Mouse (Mus musculus) intestine, postnatal 0 days (tissue): Measurements from ENCODE around the gene Rwdd3. TPM values are rescaled to one million over a fixed set of nuclear protein-coding genes. Genes with fewer than 3 reads are reported as not detected.

ENCODE experiments used
- ATAC-seq: fragments of 200-750 bp; cut with Nextera tagmentation; 2 replicates; pipeline ENCODE4 v1.8.0; 2017; ENCODE audit warnings: mild to moderate bottlenecking, moderate TSS enrichment, moderate library complexity
- H3K27ac ChIP-seq: fragments of 300-500 bp; sonication (generic); 2 replicates; pipeline ENCODE4 v1.5.1; 2014; ENCODE audit warnings: mild to moderate bottlenecking, low read depth, low read length, moderate library complexity
- H3K27me3 ChIP-seq: fragments of 300-500 bp; sonication (generic); replicated peaks from 2 replicates; pipeline ENCODE4 v1.6.1; 2014; ENCODE audit warnings: low read length, mixed read lengths; ENCODE audit not compliant: control insufficient read depth, insufficient read depth
- H3K36me3 ChIP-seq: fragments of 300-500 bp; sonication (generic); 2 replicates; pipeline ENCODE4 v1.6.1; 2014; ENCODE audit warnings: mild to moderate bottlenecking, moderate library complexity; ENCODE audit not compliant: control insufficient read depth, insufficient read depth
- H3K4me1 ChIP-seq: fragments of 300-500 bp; sonication (generic); replicated peaks from 2 replicates; pipeline ENCODE4 v1.6.1; 2014; ENCODE audit warnings: antibody characterized with exemption, low read length, mixed read lengths; ENCODE audit not compliant: control insufficient read depth, insufficient read depth
- H3K4me2 ChIP-seq: fragments of 300-500 bp; sonication (generic); replicated peaks from 2 replicates; pipeline ENCODE4 v1.6.1; 2014; ENCODE audit warnings: low read depth, mild to moderate bottlenecking, moderate library complexity
- H3K4me3 ChIP-seq: fragments of 300-500 bp; sonication (generic); 2 replicates; pipeline ENCODE4 v1.5.1; 2014; ENCODE audit warnings: low read depth, low read length
- H3K9ac ChIP-seq: fragments of 300-500 bp; sonication (generic); 2 replicates; pipeline ENCODE4 v1.6.1; 2014; ENCODE audit warnings: mild to moderate bottlenecking, low read depth, low read length
- H3K9me3 ChIP-seq: fragments of 300-500 bp; sonication (generic); 2 replicates; pipeline ENCODE4 v1.6.1; 2016; ENCODE audit warnings: mixed run types; ENCODE audit not compliant: control insufficient read depth
- CTCF ChIP-seq: sonication (generic); IDR thresholded peaks from 2 replicates; pipeline ENCODE4 v1.5.1; 2016; ENCODE audit warnings: low read depth, mild to moderate bottlenecking, control low read depth, antibody characterized with exemption, moderate library complexity
- WGBS: fragments of 180-500 bp; shearing (Covaris S2); extraction: QIAGEN DNeasy Blood & Tissue Kit; methylation state at CpG from one replicate; pipeline ENCODE4 v1.1.7; 2014; 5-methylcytosine and 5-hydroxymethylcytosine counted together
- polyA plus RNA-seq: library from polyadenylated mRNA; unstranded; fragments of >200 nt; fragmentation: Nextera tagmentation; extraction: Ambion mirVana; gene quantifications from 2 replicates; pipeline ENCODE4 v1.2.1, GENCODE M21; 2015

The Rwdd3 gene
- polyA plus RNA-seq, 1 experiment from 2014 or later, result 5.9 TPM

DNA sequence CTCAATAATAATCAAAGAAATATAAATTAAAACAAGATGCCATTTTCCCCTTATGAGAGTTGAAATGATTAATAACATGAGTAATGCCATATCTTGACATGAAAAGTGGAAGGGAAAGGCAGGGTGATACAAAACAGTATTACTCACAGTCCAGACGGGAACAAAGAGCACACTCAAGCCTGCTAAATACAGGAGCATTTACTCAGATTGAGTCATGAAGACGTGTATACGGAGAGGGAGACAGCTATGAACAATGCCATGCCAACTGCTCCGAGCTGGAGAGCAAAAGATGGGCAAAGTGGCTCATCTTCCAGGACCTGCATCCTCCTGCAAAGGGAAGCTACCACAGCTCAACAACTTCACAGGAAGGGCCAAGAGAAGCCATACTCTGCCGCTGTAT lies 45.0 kb downstream of the Rwdd3 start:
- no peak for ATAC-seq
- WGBS, result 78% methylated on average over 5 of the region's 5 CpGs
- Histone ChIP-seq H3K27me3 (no peaks in the 10 kb centered on the region), H3K4me3 (no peak overlapping the region), H3K4me1 (no peaks in the 10 kb centered on the region), H3K36me3 (no peaks in the 10 kb centered on the region), H3K27ac (no peak overlapping the region), H3K9ac (no peak overlapping the region), H3K4me2 (no peak overlapping the region), H3K9me3 (no peaks in the 10 kb centered on the region)
- no peak for TF ChIP-seq CTCF

DNA sequence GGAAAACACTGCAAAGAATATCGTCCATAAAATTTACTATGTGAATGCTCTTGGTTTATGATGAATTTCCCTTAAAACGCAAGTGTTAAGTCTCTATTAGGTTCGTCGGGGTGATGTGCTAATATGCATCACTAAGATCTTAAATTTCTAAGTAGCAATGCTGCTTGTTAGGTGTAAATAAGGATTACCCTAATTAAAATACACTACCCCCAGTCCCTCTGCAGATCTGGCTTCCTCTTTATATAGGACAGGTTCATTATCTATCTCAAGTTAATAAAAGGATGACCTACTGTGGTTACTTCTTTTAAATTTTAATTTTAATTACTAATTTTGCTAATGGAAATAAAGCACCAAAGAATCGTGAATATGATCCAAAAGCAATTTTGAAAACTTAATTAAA lies 50.4 kb downstream of the Rwdd3 start:
- Histone ChIP-seq H3K4me1 (no peaks in the 10 kb centered on the region), H3K4me2 (no peak overlapping the region), H3K9ac (no peak overlapping the region), H3K27ac (no peak overlapping the region), H3K9me3 (no peaks in the 10 kb centered on the region), H3K4me3 (no peak overlapping the region), H3K27me3 (no peaks in the 10 kb centered on the region), H3K36me3 (no peaks in the 10 kb centered on the region)
- TF ChIP-seq CTCF, result no peak
- ATAC-seq, result no peak
- 90% methylated on average over 5 of the region's 5 CpGs for WGBS

DNA sequence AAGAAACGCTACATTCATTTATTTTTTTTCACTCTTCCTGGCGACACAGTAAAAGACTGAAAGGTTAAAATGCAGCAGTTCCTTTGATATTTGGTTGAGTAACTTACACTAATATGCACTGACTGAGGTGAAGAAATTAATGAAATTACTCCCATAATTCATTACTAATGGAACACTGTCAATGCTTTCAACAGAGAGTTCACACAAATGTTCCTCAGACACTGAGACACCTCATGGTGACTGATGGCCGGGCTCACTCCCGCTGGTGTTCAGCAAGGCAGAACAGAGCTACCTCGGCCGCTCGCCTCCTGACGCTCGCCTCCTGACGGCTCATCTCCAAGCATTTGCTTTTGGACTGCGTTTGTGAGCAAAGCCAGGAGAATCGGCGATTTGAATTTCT lies 54.9 kb downstream of the Rwdd3 start:
- H3K4me3 ChIP-seq, result no peak overlapping the region
- H3K9me3 ChIP-seq, result no peaks in the 10 kb centered on the region
- no peaks in the 10 kb centered on the region for H3K4me1 ChIP-seq
- TF ChIP-seq CTCF, result no peak
- no peak overlapping the region for H3K9ac ChIP-seq
- no peak overlapping the region for H3K27ac ChIP-seq
- ATAC-seq, result no peak
- 81% methylated on average over 13 of the region's 13 CpGs for WGBS
- no peaks in the 10 kb centered on the region for H3K27me3 ChIP-seq
- H3K36me3 ChIP-seq, result no peaks in the 10 kb centered on the region
- no peak overlapping the region for H3K4me2 ChIP-seq

DNA sequence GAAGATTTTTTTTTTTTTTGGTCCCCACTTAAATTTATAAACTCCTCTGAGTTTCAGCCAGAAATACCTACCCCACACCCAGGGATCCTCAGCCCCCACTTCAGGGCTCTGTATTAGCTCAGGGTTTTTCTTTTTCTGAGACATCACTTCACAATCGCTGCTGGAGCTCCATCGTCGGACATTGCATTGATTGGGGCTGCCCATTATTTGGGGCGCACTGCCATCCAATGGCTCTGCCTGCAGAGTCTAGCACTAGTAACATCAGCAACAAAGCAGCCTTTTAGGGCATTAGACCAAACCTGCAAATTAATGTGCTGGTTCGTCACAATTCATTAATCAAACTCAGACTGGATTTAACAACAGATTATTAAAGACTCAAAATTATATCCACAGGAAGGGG lies 55.4 kb downstream of the Rwdd3 start:
- H3K27ac ChIP-seq, result no peak overlapping the region
- no peak for TF ChIP-seq CTCF
- no peaks in the 10 kb centered on the region for H3K4me1 ChIP-seq
- no peaks in the 10 kb centered on the region for H3K9me3 ChIP-seq
- no peak overlapping the region for H3K4me3 ChIP-seq
- no peak overlapping the region for H3K4me2 ChIP-seq
- H3K27me3 ChIP-seq, result no peaks in the 10 kb centered on the region
- H3K36me3 ChIP-seq, result no peaks in the 10 kb centered on the region
- H3K9ac ChIP-seq, result no peak overlapping the region
- 73% methylated on average over 5 of the region's 5 CpGs for WGBS
- ATAC-seq, result no peak

DNA sequence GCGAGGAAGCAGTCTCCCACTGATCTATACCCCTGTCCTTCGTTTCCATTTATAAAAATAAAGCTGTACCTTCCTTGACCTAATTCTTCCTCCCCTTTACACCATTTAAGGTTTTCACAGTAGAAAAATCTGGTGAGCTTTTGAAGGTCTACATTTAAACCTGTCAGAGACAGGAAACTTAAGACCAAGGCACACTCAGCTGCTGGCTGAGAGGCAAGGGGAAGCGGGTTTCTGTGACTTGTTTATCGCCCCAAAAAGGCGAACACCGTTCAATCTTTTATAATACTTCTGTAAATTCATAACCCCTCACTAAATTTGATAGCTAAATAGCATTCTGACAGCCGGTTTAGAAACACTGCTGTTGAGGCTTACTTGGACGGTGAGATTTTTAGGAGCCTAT lies 60.4 kb downstream of the Rwdd3 start:
- WGBS, result 85% methylated on average over 8 of the region's 8 CpGs
- H3K36me3 ChIP-seq, result no peaks in the 10 kb centered on the region
- H3K27me3 ChIP-seq, result no peaks in the 10 kb centered on the region
- ATAC-seq, result no peak
- H3K27ac ChIP-seq, result no peak overlapping the region
- H3K4me2 ChIP-seq, result no peak overlapping the region
- no peak overlapping the region for H3K4me3 ChIP-seq
- H3K9me3 ChIP-seq, result no peaks in the 10 kb centered on the region
- no peaks in the 10 kb centered on the region for H3K4me1 ChIP-seq
- no peak overlapping the region for H3K9ac ChIP-seq
- no peak for TF ChIP-seq CTCF

DNA sequence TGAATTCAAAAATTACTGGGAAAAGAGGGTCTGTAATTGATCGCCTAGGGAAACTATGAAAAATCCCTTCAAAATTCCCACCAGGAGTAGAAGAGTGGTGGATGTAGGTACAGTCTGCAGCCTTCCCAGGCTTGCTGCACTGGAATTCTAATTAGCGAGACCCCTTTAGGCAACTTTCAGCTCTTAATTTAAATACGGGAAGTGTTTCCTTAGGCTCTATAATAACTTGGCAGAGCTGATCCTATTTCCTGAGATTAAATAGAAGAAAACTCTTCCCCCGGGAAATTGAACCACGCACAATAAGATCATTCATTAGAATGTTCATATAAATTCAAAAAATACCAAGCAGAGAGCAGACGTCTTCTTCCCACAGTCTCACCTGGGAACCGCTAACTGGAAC lies 61.1 kb downstream of the Rwdd3 start:
- no peak for TF ChIP-seq CTCF
- Histone ChIP-seq H3K36me3 (no peaks in the 10 kb centered on the region), H3K4me2 (no peak overlapping the region), H3K27me3 (no peaks in the 10 kb centered on the region), H3K4me1 (no peaks in the 10 kb centered on the region), H3K9me3 (no peaks in the 10 kb centered on the region), H3K9ac (no peak overlapping the region), H3K4me3 (no peak overlapping the region), H3K27ac (no peak overlapping the region)
- whole genome bisulfite sequencing, result 84% methylated on average over 7 of the region's 7 CpGs
- no peak for ATAC-seq

DNA sequence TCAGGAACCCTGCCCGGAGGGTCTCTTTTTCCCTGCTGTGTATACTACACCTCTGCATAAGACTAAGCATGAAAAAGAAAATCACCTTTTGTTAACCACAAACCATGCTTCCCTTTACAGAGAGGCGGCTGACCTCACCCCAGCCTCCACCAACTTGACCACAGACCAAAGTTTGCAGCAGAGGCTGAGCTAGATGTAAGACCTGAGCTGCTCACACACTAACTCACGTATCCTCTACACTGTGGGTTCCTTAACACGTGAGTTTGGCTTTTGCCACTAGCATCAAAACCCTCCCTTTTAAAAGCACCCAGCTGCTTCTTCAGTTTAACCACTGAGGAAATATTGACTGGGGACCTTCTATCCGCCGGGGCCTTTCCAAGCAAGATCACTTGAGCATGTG lies 64.0 kb downstream of the Rwdd3 start:
- Histone ChIP-seq H3K27me3 (no peaks in the 10 kb centered on the region), H3K9me3 (no peaks in the 10 kb centered on the region), H3K4me2 (no peak overlapping the region), H3K9ac (no peak overlapping the region), H3K4me1 (no peaks in the 10 kb centered on the region), H3K36me3 (no peaks in the 10 kb centered on the region), H3K27ac (no peak overlapping the region), H3K4me3 (no peak overlapping the region)
- no peak for ATAC-seq
- WGBS, result 90% methylated on average over 6 of the region's 6 CpGs
- TF ChIP-seq CTCF, result no peak
